Mouse (Mus musculus) cerebellum, adult 2 months (tissue): ENCODE measurements at regions not wholly inside any gene's neighbourhood (a gene's known extent, or its start where the extent isn't known, plus 50 kb on each side); places are given as distances from the start of the nearest gene placed in this dataset.

Experiments used
- CTCF ChIP-seq: fragments of 200-500 bp; IDR thresholded peaks from 2 replicates; pipeline ENCODE4 v1.5.1; 2011; ENCODE audit warnings: low read depth, mild to moderate bottlenecking, control low read depth, low read length, moderate library complexity, borderline replicate concordance; ENCODE audit not compliant: insufficient read depth
- POLR2A ChIP-seq: fragments of 200-500 bp; IDR thresholded peaks from 2 replicates; pipeline ENCODE4 v1.6.1; 2011; ENCODE audit warnings: low read length, control low read depth, borderline replicate concordance; ENCODE audit not compliant: insufficient read depth

GRCm38 (mm10) chr5:46182157-46182556 is 324.7 kb upstream of the Lcorl start:
- TF ChIP-seq POLR2A (no peak), CTCF (no peak)
